Mouse (Mus musculus) forebrain, embryonic 14.5 days (tissue): Measurements from ENCODE around the gene Cfap221. TPM values are rescaled to one million over a fixed set of nuclear protein-coding genes. Genes with fewer than 3 reads are reported as not detected.

Experiments used
- ATAC-seq: fragments of 200-750 bp; cut with Nextera tagmentation; 2 replicates; pipeline ENCODE4 v1.8.0; 2017; ENCODE audit warnings: mild to moderate bottlenecking, moderate library complexity
- DNase-seq: peaks from one replicate; pipeline ENCODE4 v3.0.0-alpha.2; 2015; ENCODE audit warnings: low spot score
- H3K27ac ChIP-seq: fragments of 300-500 bp; sonication (generic); 2 replicates; pipeline ENCODE4 v1.5.1; 2014; ENCODE audit warnings: low read depth, mild to moderate bottlenecking, control low read depth, low read length, moderate library complexity
- H3K27me3 ChIP-seq: fragments of 300-500 bp; sonication (generic); replicated peaks from 2 replicates; pipeline ENCODE4 v1.6.1; 2014; ENCODE audit warnings: low read length, control low read depth, mixed read lengths; ENCODE audit not compliant: control insufficient read depth, insufficient read depth
- H3K36me3 ChIP-seq: fragments of 300-500 bp; sonication (generic); 2 replicates; pipeline ENCODE4 v1.6.1; 2014; ENCODE audit warnings: low read length, control low read depth; ENCODE audit not compliant: control insufficient read depth, insufficient read depth
- H3K4me1 ChIP-seq: fragments of 300-500 bp; sonication (generic); 2 replicates; pipeline ENCODE4 v1.6.1; 2014; ENCODE audit warnings: antibody characterized with exemption, low read length, control low read depth; ENCODE audit not compliant: control insufficient read depth, insufficient read depth
- H3K4me2 ChIP-seq: fragments of 300-500 bp; sonication (generic); 2 replicates; pipeline ENCODE4 v1.6.1; 2014; ENCODE audit warnings: mild to moderate bottlenecking, control low read depth, low read length
- H3K4me3 ChIP-seq: fragments of 300-500 bp; sonication (generic); 2 replicates; pipeline ENCODE4 v1.5.1; 2014; ENCODE audit warnings: low read depth, low read length, control low read depth
- H3K9ac ChIP-seq: fragments of 300-500 bp; sonication (generic); 2 replicates; pipeline ENCODE4 v1.6.1; 2014; ENCODE audit warnings: mild to moderate bottlenecking, low read length, control low read depth, moderate library complexity
- H3K9me3 ChIP-seq: fragments of 300-500 bp; sonication (generic); replicated peaks from 2 replicates; pipeline ENCODE4 v1.6.1; 2016; ENCODE audit warnings: low read length, control low read depth, mixed read lengths; ENCODE audit not compliant: control insufficient read depth
- whole genome bisulfite sequencing: fragments of 180-500 bp; shearing (Covaris S2); extraction: QIAGEN DNeasy Blood & Tissue Kit; methylation state at CpG from one replicate; pipeline ENCODE4 v1.1.7; 2014; 5-methylcytosine and 5-hydroxymethylcytosine counted together
- polyA plus RNA-seq: library from polyadenylated mRNA; unstranded; fragments of >200 nt; fragmentation: Nextera tagmentation; extraction: Ambion mirVana; gene quantifications from 2 replicates; pipeline ENCODE4 v1.2.1, GENCODE M21; 2014

Cfap221 gene
- 0.15 and 0.48 TPM in 2 replicates for polyA plus RNA-seq

DNA sequence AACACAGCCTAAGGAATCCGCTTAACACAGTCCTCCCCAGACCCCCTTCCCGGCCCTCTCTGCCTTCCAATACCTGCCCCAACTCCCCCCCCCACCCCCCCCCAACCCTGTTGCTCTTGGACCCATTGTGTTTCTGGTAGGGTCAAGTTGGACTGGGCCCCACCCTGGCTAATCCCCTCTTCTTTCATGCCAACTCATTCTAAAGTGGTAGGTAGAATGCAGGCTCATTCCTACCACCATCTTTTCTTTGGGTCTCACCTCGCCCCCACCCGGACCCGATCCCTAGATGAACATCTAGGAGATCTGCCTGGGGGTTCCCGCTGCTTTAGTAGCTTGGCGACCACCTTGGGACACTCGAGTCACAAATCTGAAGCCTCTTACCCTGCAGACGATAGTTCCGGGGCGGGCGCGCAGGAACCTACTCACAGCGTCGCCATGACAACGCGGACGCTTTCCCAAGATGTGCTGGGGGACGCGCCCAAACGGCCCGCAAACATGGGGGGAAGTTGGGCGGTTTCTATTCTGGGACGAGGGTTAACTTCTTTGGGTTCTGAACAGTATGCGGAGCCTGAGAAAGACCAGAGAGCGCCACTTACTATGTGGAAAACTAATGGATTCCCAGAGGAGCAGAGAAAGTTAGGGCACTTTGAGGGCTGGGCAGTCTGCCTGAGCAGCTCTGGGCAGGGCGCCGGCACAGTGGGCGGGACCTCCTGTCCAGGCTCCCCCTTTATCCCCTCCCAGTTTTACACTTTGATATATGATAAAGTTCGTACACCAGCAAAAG is at the start of gene Cfap221:
TSS of gene Cfap221 (minus strand) at position 437 of the 784 bp plus-strand sequence.
- Histone ChIP-seq H3K27ac (no peak within 1 kb of the TSS), H3K9me3 (no peaks in the 10 kb centered on the region), H3K36me3 (no peaks in the 10 kb centered on the region), H3K4me3 (peak within 1 kb of the TSS; percentile 29), H3K9ac (no peak within 1 kb of the TSS), H3K4me2 (peak within 1 kb of the TSS; percentile 60), H3K27me3 (no peaks in the 10 kb centered on the region), H3K4me1 (0 out of 2 replicates have a peak, but pooled peaks cover 5% of the 10 kb centered on the region)
- 6% methylated on average over 30 of the region's 30 CpGs for WGBS
- DNase-seq, result peak; percentile 84
- peak; percentile 92 for ATAC-seq

DNA sequence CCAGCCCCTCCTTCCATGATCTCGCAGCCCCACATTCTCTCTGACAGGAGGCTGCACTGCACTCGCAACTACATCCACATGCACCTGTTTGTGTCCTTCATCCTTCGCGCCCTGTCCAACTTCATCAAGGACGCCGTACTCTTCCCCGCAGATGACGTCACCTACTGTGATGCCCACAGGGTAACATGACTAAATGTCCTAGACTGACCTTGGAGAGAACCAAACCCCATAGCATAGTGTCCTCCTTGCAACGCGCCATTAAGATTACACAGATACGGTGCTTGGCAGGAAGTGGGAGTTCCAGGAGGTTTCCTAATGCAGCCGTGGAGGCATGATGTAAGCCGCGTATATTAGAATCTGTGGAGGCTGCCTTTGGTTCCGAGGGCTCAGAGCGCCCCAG is 47.5 kb upstream of the Cfap221 start:
- no peak overlapping the region for H3K27ac ChIP-seq
- H3K4me3 ChIP-seq, result no peak overlapping the region
- H3K9me3 ChIP-seq, result no peaks in the 10 kb centered on the region
- no peaks in the 10 kb centered on the region for H3K27me3 ChIP-seq
- DNase-seq (no peak), ATAC-seq (no peak)
- 92% methylated on average over 16 of the region's 16 CpGs for whole genome bisulfite sequencing
- H3K4me2 ChIP-seq, result no peak overlapping the region
- no peak overlapping the region for H3K9ac ChIP-seq
- no peaks in the 10 kb centered on the region for H3K4me1 ChIP-seq
- no peaks in the 10 kb centered on the region for H3K36me3 ChIP-seq

DNA sequence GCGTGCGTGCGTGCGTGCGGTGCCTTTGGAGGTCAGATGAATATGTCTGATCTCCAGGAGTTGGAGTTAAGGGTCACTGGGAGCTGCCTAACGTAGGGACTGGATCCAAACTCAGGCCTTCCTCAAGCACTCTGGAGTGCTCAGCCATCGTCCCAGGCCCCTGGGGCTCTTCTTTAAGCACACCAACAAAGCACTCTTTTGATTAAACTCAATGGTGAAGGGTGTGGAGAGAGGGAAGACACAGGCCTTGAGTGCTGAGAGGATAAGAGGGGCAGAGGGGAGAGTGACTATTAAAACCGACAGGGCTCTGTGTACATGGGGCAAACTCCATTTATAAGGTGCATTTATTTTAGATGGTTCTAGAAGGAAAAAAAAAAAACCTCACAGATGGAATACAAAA is 45.4 kb upstream of the Cfap221 start:
- ATAC-seq (no peak), DNase-seq (no peak)
- Histone ChIP-seq H3K27me3 (no peaks in the 10 kb centered on the region), H3K4me2 (no peak overlapping the region), H3K27ac (no peak overlapping the region), H3K9me3 (no peaks in the 10 kb centered on the region), H3K4me1 (no peaks in the 10 kb centered on the region), H3K4me3 (no peak overlapping the region), H3K36me3 (no peaks in the 10 kb centered on the region), H3K9ac (no peak overlapping the region)
- WGBS, result 68% methylated on average over 8 of the region's 8 CpGs

DNA sequence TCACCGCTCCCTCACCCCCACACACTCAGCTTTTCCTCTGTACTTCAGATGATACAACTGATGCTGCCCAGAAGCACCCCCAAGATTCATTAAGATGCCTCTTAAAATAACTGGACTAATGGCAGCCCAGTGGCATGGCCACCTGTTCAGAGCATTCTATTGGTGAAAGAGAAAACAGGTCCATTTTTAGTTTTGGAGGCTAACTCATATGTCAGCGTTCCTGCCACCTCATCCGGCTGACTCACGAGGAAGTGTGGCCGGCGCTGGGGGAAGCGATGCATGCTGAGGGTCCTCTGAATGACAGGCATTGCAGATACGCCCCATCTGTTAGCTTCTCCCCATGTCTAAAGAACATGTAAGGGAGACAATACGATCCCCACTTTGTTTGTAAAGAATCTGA is 41.6 kb upstream of the Cfap221 start:
- Histone ChIP-seq H3K4me2 (no peak overlapping the region), H3K27ac (no peak overlapping the region), H3K27me3 (no peaks in the 10 kb centered on the region), H3K9ac (no peak overlapping the region), H3K4me3 (no peak overlapping the region), H3K9me3 (no peaks in the 10 kb centered on the region), H3K4me1 (0 out of 2 replicates have a peak, but pooled peaks cover 5% of the 10 kb centered on the region), H3K36me3 (no peaks in the 10 kb centered on the region)
- DNase-seq (no peak), ATAC-seq (no peak)
- 83% methylated on average over 9 of the region's 9 CpGs for WGBS

DNA sequence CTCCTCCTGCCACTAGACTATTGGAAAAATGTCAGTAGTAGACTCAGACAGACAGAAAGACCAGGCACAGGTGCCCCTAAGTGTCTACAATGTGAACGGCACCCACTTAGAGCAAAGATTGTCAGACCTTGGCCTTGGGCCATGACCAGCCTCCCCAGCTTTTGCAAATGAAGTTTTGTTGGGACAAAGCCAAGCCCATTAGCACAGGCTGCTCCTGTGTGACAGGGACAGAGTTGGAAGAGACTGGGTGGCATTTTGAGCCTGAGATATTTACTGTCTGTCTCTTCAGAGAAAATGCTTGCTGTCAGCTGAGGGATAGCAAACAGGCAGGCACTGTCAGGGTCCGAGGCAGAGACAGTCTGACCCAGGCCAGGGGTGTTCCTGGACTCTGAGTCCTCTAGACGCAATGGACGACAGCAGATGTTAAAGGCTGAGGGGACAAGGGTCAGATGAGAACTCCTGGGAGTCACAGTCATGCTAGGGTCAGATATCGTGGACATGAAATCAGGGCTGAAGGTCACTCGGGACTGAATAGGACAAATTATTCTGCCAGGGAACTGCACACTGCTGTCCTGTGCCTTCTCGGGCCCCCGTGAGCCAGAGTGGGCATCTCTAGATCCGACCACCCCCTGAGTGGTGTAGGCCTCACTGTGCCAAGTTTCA is 40.1 kb upstream of the Cfap221 start:
- DNase-seq, result peak; percentile 84
- Histone ChIP-seq H3K27me3 (no peaks in the 10 kb centered on the region), H3K36me3 (no peaks in the 10 kb centered on the region), H3K27ac (no peak overlapping the region), H3K4me1 (peaks cover 5% of the 10 kb centered on the region; the same call in 1 of the 2 replicates), H3K9ac (no peak overlapping the region), H3K9me3 (no peaks in the 10 kb centered on the region), H3K4me3 (no peak overlapping the region), H3K4me2 (no peak overlapping the region)
- WGBS, result 70% methylated on average over 9 of the region's 9 CpGs
- peak; percentile 55 for ATAC-seq

DNA sequence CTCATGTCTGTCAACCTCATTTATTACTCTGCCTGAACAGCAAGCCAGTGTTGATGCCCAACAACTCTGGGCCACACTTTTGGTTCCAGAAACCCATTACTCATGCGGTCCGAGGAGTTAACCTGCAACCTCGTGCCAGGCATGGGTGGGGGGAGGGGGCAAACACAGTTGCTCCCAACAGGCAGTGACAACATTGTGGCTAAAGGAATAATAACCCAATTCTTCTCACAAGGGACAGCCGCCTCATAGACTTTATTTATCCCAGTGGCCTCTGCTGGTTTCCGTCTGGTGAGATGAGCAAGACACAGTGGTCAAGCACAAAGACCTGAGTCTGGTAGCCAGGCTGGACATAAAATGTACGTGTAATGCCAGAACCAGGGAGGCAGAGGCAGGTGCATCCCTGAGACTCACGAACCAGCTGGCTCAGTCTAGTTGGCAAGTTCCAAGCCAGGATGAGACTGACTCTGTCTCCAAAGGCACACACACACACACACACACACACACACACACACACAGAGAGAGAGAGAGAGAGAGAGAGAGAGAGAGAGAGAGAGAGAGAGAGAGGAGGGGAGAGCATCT is 38.5 kb upstream of the Cfap221 start:
- Histone ChIP-seq H3K27ac (no peak overlapping the region), H3K4me1 (peaks cover 5% of the 10 kb centered on the region; the same call in 1 of the 2 replicates), H3K9me3 (no peaks in the 10 kb centered on the region), H3K4me2 (no peak overlapping the region), H3K27me3 (no peaks in the 10 kb centered on the region), H3K36me3 (no peaks in the 10 kb centered on the region), H3K4me3 (no peak overlapping the region), H3K9ac (no peak overlapping the region)
- ATAC-seq (no peak), DNase-seq (no peak)
- 78% methylated on average over 7 of the region's 7 CpGs for WGBS

DNA sequence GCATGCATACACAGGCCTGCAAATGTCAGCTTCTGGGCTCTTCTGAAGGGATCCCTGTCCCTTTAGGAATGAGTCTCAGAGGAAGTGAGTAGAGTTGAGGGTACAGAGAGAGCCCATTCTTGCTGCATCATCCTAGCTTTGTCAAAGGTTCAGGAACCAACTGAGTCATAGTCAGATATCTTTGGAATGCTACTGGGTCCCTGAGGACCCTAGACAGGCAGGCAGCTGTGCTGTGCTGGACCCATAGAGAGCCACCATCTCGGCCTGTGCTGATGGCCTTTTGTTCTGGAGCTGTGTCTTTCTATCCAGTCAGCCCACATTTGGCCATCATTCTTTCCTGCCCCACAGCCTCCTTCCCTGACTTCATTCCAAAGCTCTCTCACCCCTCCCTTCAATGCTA is 37.8 kb upstream of the Cfap221 start:
- H3K27me3 ChIP-seq, result no peaks in the 10 kb centered on the region
- 69% methylated on average over 1 of the region's 1 CpGs for WGBS
- no peaks in the 10 kb centered on the region for H3K36me3 ChIP-seq
- H3K4me3 ChIP-seq, result no peak overlapping the region
- H3K27ac ChIP-seq, result no peak overlapping the region
- DNase-seq, result no peak
- ATAC-seq, result no peak
- no peaks in the 10 kb centered on the region for H3K9me3 ChIP-seq
- no peak overlapping the region for H3K9ac ChIP-seq
- H3K4me1 ChIP-seq, result peaks cover 5% of the 10 kb centered on the region; the same call in 1 of the 2 replicates
- H3K4me2 ChIP-seq, result no peak overlapping the region

DNA sequence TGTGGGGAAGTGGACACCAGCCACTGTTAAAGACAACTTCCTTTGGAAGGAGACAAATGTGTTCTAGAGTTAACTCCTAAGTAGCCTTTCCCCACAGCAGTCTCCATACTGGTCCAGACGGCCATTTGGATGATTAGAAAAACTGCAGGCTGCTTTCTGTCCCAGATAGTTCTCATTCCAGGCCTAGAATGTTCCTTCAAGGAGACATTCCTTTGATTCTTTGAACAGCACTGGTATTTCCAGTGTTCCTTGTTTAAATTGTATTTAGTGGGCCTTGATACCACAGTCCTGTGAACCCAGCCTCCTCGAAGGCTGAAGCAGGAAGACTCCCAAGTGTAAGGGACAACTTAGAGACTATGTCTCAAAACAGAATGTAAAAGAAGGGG is 36.4 kb upstream of the Cfap221 start:
- no peak overlapping the region for H3K27ac ChIP-seq
- H3K4me3 ChIP-seq, result no peak overlapping the region
- ATAC-seq (no peak), DNase-seq (no peak)
- no peak overlapping the region for H3K9ac ChIP-seq
- H3K4me2 ChIP-seq, result no peak overlapping the region
- H3K27me3 ChIP-seq, result no peaks in the 10 kb centered on the region
- H3K36me3 ChIP-seq, result no peaks in the 10 kb centered on the region
- WGBS, result 86% methylated on average over 2 of the region's 2 CpGs
- peaks cover 5% of the 10 kb centered on the region; the same call in 1 of the 2 replicates for H3K4me1 ChIP-seq
- H3K9me3 ChIP-seq, result no peaks in the 10 kb centered on the region
